Mouse (Mus musculus) heart, adult 2 months (tissue): ENCODE results near the gene Nadsyn1. TPM values are rescaled to one million over a fixed set of nuclear protein-coding genes. Genes with fewer than 3 reads are reported as not detected.

Experiments
- DNase-seq, 2 experiments: peaks; one replicate each; pipeline ENCODE4 v3.0.0; 2021
- H3K27ac ChIP-seq: fragments of 200-600 bp; 2 replicates; pipeline ENCODE4 v1.8.1; 2022
- H3K27me3 ChIP-seq: fragments of 200-500 bp; 2 replicates; pipeline ENCODE4 v1.6.1; 2012; ENCODE audit warnings: mild to moderate bottlenecking, low read length, inconsistent platforms, mixed read lengths; ENCODE audit not compliant: control insufficient read depth, insufficient read depth
- H3K36me3 ChIP-seq: fragments of 200-500 bp; 2 replicates; pipeline ENCODE4 v1.6.1; 2012; ENCODE audit warnings: low read length, inconsistent platforms; ENCODE audit not compliant: control insufficient read depth, insufficient read depth
- H3K4me1 ChIP-seq: fragments of 200-500 bp; 2 replicates; pipeline ENCODE4 v1.6.1; 2011; ENCODE audit warnings: low read length; ENCODE audit not compliant: control insufficient read depth, insufficient read depth
- H3K4me3 ChIP-seq: fragments of 200-600 bp; 2 replicates; pipeline ENCODE4 v1.8.1; 2022
- H3K79me2 ChIP-seq: fragments of 200-500 bp; replicated peaks from 2 replicates; pipeline ENCODE4 v1.6.1; 2012; ENCODE audit warnings: mild to moderate bottlenecking, inconsistent platforms, low read length, moderate library complexity, mixed read lengths; ENCODE audit not compliant: control insufficient read depth, insufficient read depth
- H3K9ac ChIP-seq: fragments of 200-500 bp; 2 replicates; pipeline ENCODE4 v1.6.1; 2012; ENCODE audit warnings: low read depth, mild to moderate bottlenecking, control low read depth, inconsistent platforms, low read length, mixed read lengths
- CTCF ChIP-seq: fragments of 200-600 bp; IDR thresholded peaks from 2 replicates; pipeline ENCODE4 v1.8.1; 2022; ENCODE audit warnings: antibody characterized with exemption, mild to moderate bottlenecking, moderate library complexity
- EP300 ChIP-seq: fragments of 200-500 bp; IDR thresholded peaks from 2 replicates; pipeline ENCODE4 v1.6.1; 2011; ENCODE audit warnings: low read depth, low read length, control low read depth; ENCODE audit not compliant: insufficient read depth
- POLR2A ChIP-seq: fragments of 200-500 bp; IDR thresholded peaks from 2 replicates; pipeline ENCODE4 v1.6.1; 2011; ENCODE audit warnings: mild to moderate bottlenecking, low read depth, low read length, control low read depth; ENCODE audit not compliant: insufficient read depth
- WGBS: fragments of 180-500 bp; shearing (Covaris S2); methylation state at CpG from one replicate; pipeline ENCODE4 v1.1.7; 2018; 5-methylcytosine and 5-hydroxymethylcytosine counted together
- intact Hi-C: fragments of 180-260 bp; cut with DNase I; formaldehyde crosslinking; loops from one replicate; pipeline ENCODE4 v1.15.1; 2025
- polyA plus RNA-seq: library from polyadenylated mRNA; depleted of rRNA; stranded (reverse); fragments of >200 nt; gene quantifications from 2 replicates; pipeline ENCODE4 v1.2.3, GENCODE M21; 2012
- total RNA-seq, 2 experiments: library from RNA; stranded (reverse); gene quantifications; 2 replicates each; pipeline ENCODE4 v1.2.3; 2021

Gene Nadsyn1
- total and polyA plus RNA-seq, 3 experiments: 3.8 to 6.1 (median 4.3) TPM

DNA sequence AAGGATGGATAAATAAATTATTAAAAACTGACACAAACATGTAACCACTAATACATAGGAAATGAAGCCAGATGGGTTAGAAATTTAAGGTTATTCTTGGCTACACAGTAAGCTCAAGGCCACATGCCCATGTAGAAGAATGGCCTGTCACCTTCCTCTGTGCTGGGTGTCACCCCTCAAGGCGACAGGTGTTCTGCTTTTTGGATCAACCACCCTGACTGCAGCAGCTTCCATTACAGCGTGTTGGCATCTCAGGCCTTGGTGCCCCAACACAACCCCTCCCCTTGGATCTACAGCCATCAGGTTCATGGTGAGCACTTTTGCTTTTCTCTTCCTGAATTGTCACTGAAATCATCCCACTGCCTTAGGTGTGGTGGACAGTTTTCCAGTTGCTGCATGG lies 10.0 kb upstream of the Nadsyn1 start:
- Histone ChIP-seq H3K27ac (no peak overlapping the region), H3K27me3 (no peaks in the 10 kb centered on the region), H3K9ac (no peak overlapping the region), H3K4me1 (peaks cover 1% of the 10 kb centered on the region; the same call in 1 of the 2 replicates), H3K36me3 (no peaks in the 10 kb centered on the region), H3K79me2 (no peaks in the 10 kb centered on the region), H3K4me3 (no peak overlapping the region)
- DNase-seq: no peak
- TF ChIP-seq CTCF (no peak), EP300 (no peak), POLR2A (no peak)
- 89% methylated on average over 2 of the region's 2 CpGs for WGBS
- intact Hi-C loops: loop anchor here (10.0 kb wide), 1 partner anchor 242 kb away; no protein-coding TSS in a partner anchor

DNA sequence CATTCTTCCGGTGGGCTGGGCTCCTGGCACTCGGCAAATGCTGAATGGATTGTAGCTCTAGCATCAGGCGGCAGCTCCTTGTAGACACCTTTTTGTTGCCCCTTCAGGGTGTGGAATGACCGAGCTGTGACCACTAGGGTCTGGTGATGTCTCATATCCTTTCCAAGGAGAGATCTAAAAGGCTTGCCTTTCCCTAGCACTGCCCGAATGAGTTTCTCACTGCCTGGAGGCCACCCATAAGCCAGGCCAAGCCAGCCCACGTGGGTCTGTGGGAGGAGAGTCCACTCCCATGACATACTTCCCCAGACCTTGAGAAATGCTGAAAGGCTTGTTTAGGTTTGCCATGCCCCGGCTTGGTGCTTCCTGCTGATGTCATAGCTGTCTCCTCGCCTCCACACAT lies 9.5 kb upstream of the Nadsyn1 start:
- H3K9ac ChIP-seq: no peak overlapping the region
- DNase-seq: no peak
- intact Hi-C loops: loop anchor here (10.0 kb wide), 1 partner anchor 243 kb away; no protein-coding TSS in a partner anchor
- 76% methylated on average over 8 of the region's 8 CpGs for WGBS
- H3K36me3 ChIP-seq: no peaks in the 10 kb centered on the region
- peaks cover 1% of the 10 kb centered on the region; the same call in 1 of the 2 replicates for H3K4me1 ChIP-seq
- no peaks in the 10 kb centered on the region for H3K27me3 ChIP-seq
- no peak overlapping the region for H3K4me3 ChIP-seq
- no peak overlapping the region for H3K27ac ChIP-seq
- TF ChIP-seq POLR2A (no peak), EP300 (no peak), CTCF (no peak)
- H3K79me2 ChIP-seq: no peaks in the 10 kb centered on the region

DNA sequence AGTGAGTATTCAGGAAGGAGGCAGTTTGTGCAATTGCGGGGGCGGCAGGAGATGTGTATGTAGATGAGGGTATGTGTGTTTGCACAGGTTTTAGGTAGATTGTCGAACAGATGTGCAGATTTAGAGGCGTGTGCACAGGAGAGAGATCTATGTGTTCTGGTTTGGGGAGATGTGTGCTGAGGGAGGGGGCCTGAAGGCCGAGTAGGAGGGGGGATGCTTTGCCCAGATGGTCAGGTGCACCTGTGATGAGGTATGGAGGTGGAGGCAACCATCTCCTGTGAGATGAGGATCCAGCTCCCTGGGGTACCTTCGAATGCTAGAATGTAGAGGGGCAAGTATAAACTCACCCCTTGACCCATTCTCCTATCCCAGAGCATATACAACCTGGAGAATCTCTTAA lies 7.8 kb upstream of the Nadsyn1 start:
- TF ChIP-seq CTCF: no peak
- TF ChIP-seq EP300: no peak
- no peak for TF ChIP-seq POLR2A
- WGBS: 9% methylated on average over 6 of the region's 6 CpGs

DNA sequence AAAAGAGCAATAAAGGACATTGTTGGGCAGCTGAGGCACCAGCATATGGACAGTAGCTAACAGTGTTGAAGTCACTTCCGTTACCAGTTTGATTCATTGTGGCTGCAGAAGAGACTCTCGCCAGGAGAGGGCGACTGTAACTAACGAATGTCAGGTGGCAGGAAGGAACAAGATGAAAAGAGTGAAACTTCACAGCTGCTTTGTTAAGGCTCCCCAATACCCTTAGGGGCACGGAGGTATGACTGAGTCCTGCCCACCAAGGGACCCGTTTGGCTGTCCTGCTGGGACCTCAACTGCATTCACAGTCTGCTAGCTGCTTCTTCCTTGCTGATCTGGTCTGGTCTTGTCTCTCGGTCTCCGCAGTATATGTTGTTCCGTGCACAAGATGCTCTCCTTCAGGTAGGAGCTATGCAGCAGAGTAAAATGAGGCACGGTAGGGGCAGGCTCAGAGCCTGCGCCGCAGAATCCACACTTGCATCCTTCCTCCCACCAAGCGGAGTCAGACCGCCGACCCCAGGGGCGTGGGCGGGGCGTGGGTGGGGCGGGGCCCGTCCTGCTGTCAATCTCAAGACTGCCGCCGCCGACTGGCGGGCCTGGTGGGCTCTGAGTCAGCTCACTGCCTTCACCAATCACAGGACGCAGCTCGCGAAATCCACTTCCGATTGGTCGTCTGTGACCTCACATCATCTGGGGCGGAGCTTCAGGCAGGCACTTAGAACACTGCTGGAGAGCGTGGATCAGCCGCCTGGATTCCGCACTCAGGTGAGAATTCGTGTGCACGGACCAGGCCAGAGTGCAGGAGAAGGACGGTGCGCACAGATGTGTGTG lies 7.1 kb upstream of the Nadsyn1 start:
- H3K4me3 ChIP-seq: peak overlapping the region; percentile 68
- H3K9ac ChIP-seq: peak overlapping the region; percentile 71
- no peaks in the 10 kb centered on the region for H3K36me3 ChIP-seq
- H3K79me2 ChIP-seq: no peaks in the 10 kb centered on the region
- no peaks in the 10 kb centered on the region for H3K27me3 ChIP-seq
- intact Hi-C loops: loop anchor here (1.0 to 10.0 kb wide), 2 partner anchors 78 to 245 kb away; no protein-coding TSS in a partner anchor
- peak; percentile 92 to 96 for DNase-seq
- WGBS: under 1% methylated on average over 37 of the region's 37 CpGs
- H3K27ac ChIP-seq: peak overlapping the region; percentile 71
- H3K4me1 ChIP-seq: peaks cover 1% of the 10 kb centered on the region; the same call in 1 of the 2 replicates
- peak; percentile 88; the same call in 1 of the 2 replicates for TF ChIP-seq EP300
- peak; percentile 88 for TF ChIP-seq CTCF
- peak; percentile 73 for TF ChIP-seq POLR2A

More for the DNA sequence above, 7.8 kb upstream of the Nadsyn1 start:
- intact Hi-C loops: loop anchor here (10.0 kb wide), 1 partner anchor 244 kb away; no protein-coding TSS in a partner anchor
- Histone ChIP-seq H3K9ac (peak overlapping the region; percentile 64), H3K36me3 (no peaks in the 10 kb centered on the region), H3K27me3 (no peaks in the 10 kb centered on the region), H3K4me1 (peaks cover 1% of the 10 kb centered on the region; the same call in 1 of the 2 replicates), H3K79me2 (no peaks in the 10 kb centered on the region), H3K4me3 (peak overlapping the region; percentile 68), H3K27ac (peak overlapping the region; percentile 23; the same call in 1 of the 2 replicates)
- DNase-seq: no peak

DNA sequence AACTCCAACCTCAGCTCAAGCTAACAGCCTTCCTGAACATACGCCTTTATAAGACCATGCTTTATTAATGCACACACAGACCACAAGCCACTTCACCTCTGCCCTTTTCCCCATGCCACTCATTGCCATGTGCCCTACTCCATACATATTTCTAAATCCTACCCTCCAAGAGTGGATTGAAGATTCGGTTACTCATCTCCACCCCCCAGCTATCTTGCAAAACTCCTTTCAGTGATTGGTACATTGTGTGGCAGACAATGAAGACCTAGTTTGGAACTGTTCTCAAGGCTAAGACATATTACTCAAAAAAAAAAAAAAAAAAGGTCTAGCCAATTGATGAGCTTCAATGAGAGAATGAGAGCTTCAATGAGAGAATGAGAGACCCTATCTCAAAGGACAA lies 4.3 kb upstream of the Nadsyn1 start:
- H3K27me3 ChIP-seq: no peaks in the 10 kb centered on the region
- H3K9ac ChIP-seq: no peak overlapping the region
- no peak overlapping the region for H3K4me3 ChIP-seq
- no peak for DNase-seq
- TF ChIP-seq EP300 (no peak), POLR2A (no peak), CTCF (no peak)
- intact Hi-C loops: no loop called here
- no peaks in the 10 kb centered on the region for H3K79me2 ChIP-seq
- H3K27ac ChIP-seq: no peak overlapping the region
- H3K4me1 ChIP-seq: peaks cover 5% of the 10 kb centered on the region
- WGBS: 94% methylated on average over 2 of the region's 2 CpGs
- H3K36me3 ChIP-seq: no peaks in the 10 kb centered on the region

DNA sequence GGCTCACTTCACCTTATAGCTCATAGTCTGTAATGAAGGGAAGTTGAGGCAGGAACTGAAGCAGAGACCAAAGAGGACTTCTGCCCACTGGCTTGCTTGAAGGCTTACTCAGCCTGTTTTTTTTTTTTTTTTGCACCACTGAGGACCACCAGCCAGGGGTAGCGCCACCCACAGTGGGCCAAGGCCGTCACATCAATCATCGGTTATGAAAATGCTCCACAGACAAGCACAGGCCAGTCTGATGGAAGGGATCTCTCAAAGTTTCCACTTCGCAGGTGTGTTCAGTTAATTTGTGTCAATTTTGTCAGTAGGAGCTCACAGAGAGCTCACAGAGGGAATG lies 587 bp upstream of the Nadsyn1 start:
- Histone ChIP-seq H3K4me3 (peak overlapping the region; percentile 46), H3K27ac (peak overlapping the region; percentile 90), H3K27me3 (no peaks in the 10 kb centered on the region), H3K79me2 (no peaks in the 10 kb centered on the region), H3K9ac (peak overlapping the region; percentile 66), H3K4me1 (peaks cover 5% of the 10 kb centered on the region), H3K36me3 (no peaks in the 10 kb centered on the region)
- DNase-seq: peak in 1 of 2 experiments; percentile 31
- WGBS: 76% methylated on average over 4 of the region's 4 CpGs
- intact Hi-C loops: loop anchor here (2.0 kb wide), 1 partner anchor 38 kb away; the partner anchor contains the start of gene Mrgpre
- TF ChIP-seq EP300 (no peak), CTCF (no peak), POLR2A (no peak)
